Mouse (Mus musculus): Measurements from ENCODE around the gene Thnsl1. TPM values are rescaled to one million over a fixed set of nuclear protein-coding genes. Genes with fewer than 3 reads are reported as not detected.

The Thnsl1 gene
- polyA plus RNA-seq (2012; rRNA removed): 0.85 and 1.2 TPM in 2 replicates

DNA sequence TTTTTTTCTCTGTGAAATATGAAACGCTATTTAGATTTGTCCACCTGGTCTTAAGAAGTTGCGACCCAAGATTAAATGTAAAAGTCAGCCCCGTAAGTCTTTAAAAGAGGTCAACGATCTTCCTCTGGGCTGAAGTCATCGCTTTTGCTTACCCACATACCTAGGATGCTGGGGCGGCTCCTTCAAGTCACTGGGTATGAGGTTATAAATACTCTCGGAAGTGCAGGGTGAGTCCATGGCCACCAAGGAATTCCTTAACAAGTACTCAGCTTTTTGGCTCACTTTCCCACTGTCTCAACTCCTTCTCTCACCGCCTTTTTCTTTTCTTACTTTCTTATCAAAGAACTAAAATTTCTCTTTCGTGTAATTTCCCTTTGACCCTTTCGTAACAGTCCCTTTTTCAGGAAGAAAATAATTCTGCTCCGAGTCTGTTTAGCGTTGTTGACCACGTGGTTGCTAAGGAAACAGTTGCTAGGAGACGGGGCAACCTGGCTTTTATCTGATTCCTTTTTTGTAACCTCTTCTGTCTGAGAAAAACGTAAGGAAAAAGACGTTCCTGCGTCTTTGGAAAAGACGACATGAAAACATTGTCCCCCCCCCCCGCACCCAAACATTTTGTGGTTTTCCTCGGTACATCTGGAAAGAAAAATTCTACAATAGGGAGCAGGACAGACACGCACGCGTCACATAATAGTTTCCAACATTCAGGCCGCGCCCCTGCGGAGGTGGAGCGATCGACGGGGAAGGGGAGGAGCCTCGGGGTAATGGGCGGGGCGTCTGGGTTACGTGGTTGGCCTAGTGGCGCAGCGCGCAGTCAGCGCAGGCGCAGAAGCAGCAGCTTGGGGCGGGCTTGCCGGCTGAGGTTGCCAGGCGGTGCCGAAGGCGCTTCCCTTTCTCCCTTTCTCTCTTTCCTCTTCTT lies at the start of gene Thnsl1, which contains the start of gene Enkur:
TSS of gene Thnsl1 (plus strand) at position 813 of the 919 bp plus-strand sequence.
TSS of gene Enkur (minus strand) at position 454 of the 919 bp plus-strand sequence.
- WGBS: 1% methylated on average over 43 of the region's 43 CpGs
- DNase-seq (ENCODE audit: low read depth in 1 of 2, low spot score in 2 of 2): peak; percentile 93 to 98
- Histone ChIP-seq H3K4me1 (ENCODE audit: control insufficient read depth, insufficient read depth, insufficient read length) (peaks cover 2% of the 10 kb centered on the region; the same call in 1 of the 2 replicates), H3K27me3 (ENCODE audit: control insufficient read depth, insufficient read depth, low read length) (no peaks in the 10 kb centered on the region), H3K27ac (ENCODE audit: insufficient read depth, low read length) (peak within 1 kb of the TSS; percentile 41), H3K36me3 (ENCODE audit: control insufficient read depth, insufficient read depth, low read length) (no peaks in the 10 kb centered on the region), H3K4me3 (ENCODE audit: extremely low read depth, insufficient read depth, insufficient read length) (peak within 1 kb of the TSS; percentile 70)
- peak; percentile 74 for TF ChIP-seq POLR2A (IDR thresholded peaks at IDR 0.05; ENCODE audit: low read depth, low read length)
- TF ChIP-seq CTCF (IDR thresholded peaks at IDR 0.05; ENCODE audit: extremely low read depth, insufficient read depth, insufficient read length, insufficient replicate concordance): no peak

DNA sequence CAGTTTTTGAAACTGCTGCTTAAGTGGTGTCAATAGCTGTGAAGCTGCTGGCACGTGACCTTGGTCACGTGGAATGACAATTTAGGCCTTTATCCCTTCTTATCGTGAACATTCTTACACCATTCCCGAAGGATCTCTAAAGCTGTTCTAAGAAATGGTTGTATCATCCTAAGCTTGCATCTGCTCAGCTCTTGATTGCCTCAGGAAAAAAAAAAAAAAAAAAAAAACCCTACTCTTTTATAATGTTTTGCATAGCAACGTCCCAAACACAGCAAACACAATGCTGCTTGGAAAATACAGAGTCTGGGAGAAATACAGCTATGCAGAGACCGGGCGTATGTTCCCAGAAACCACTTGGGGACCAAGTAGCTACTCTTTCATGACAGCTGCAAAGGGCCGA lies 41.2 kb upstream of the Thnsl1 start:
- WGBS: 81% methylated on average over 8 of the region's 8 CpGs
- H3K4me1 ChIP-seq (ENCODE audit: control insufficient read depth, insufficient read depth, insufficient read length): no peaks in the 10 kb centered on the region
- no peak overlapping the region for H3K27ac ChIP-seq (ENCODE audit: insufficient read depth, low read length)
- TF ChIP-seq CTCF (IDR thresholded peaks at IDR 0.05; ENCODE audit: extremely low read depth, insufficient read depth, insufficient read length, insufficient replicate concordance): no peak
- no peak for TF ChIP-seq POLR2A (IDR thresholded peaks at IDR 0.05; ENCODE audit: low read depth, low read length)
- no peak overlapping the region for H3K4me3 ChIP-seq (ENCODE audit: extremely low read depth, insufficient read depth, insufficient read length)
- no peaks in the 10 kb centered on the region for H3K36me3 ChIP-seq (ENCODE audit: control insufficient read depth, insufficient read depth, low read length)
- no peak for DNase-seq (ENCODE audit: low read depth in 1 of 2, low spot score in 2 of 2)
- no peaks in the 10 kb centered on the region for H3K27me3 ChIP-seq (ENCODE audit: control insufficient read depth, insufficient read depth, low read length)

DNA sequence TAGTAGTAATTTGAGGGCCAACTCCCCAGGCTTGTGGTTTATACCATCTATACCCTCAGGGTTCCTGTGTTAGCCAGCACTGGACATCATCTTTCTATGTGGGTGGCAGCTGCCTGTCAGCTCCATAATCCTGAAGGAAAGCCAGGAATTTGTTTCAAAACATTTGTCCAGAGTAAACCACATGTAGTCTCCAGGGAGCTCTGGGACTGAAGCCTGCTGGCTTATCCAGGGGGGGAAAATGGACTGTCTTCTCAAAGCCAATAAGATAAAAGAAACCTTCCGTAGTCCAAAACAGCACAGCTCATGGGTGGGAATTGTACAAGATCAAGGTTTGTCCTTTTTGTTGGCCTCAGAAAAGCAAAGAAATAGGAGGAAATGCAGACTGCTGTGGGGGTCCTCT lies 37.6 kb upstream of the Thnsl1 start:
- 89% methylated on average over 1 of the region's 1 CpGs for WGBS

DNA sequence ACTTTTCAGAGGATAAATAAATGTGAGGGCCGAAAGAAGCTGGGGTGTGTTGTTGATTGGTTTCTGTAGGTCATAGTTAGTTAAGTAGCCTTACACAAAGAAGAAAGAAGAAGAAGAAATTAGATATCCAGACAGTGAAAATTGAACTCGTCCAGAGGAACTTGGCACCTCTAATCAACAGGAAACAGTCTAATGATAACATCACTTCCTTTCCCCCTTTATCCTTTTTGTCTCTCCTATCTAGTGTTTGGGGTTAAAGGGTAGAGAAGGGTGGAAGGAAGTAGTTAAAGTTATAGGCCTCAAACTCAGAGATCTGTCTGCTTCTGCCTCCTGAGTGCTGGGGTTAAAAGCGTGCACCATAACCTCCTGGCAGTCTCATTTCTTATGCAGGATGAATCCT lies 32.7 kb upstream of the Thnsl1 start:
- H3K27ac ChIP-seq (ENCODE audit: insufficient read depth, low read length): no peak overlapping the region
- no peak overlapping the region for H3K4me3 ChIP-seq (ENCODE audit: extremely low read depth, insufficient read depth, insufficient read length)
- 78% methylated on average over 3 of the region's 3 CpGs for WGBS
- DNase-seq (ENCODE audit: low read depth in 1 of 2, low spot score in 2 of 2): no peak
- H3K36me3 ChIP-seq (ENCODE audit: control insufficient read depth, insufficient read depth, low read length): no peaks in the 10 kb centered on the region
- TF ChIP-seq POLR2A (IDR thresholded peaks at IDR 0.05; ENCODE audit: low read depth, low read length): no peak
- no peak for TF ChIP-seq CTCF (IDR thresholded peaks at IDR 0.05; ENCODE audit: extremely low read depth, insufficient read depth, insufficient read length, insufficient replicate concordance)
- H3K27me3 ChIP-seq (ENCODE audit: control insufficient read depth, insufficient read depth, low read length): no peaks in the 10 kb centered on the region
- no peaks in the 10 kb centered on the region for H3K4me1 ChIP-seq (ENCODE audit: control insufficient read depth, insufficient read depth, insufficient read length)

More for the DNA sequence above, 37.6 kb upstream of the Thnsl1 start:
- no peak for DNase-seq (ENCODE audit: low read depth in 1 of 2, low spot score in 2 of 2)
- Histone ChIP-seq H3K36me3 (ENCODE audit: control insufficient read depth, insufficient read depth, low read length) (no peaks in the 10 kb centered on the region), H3K4me3 (ENCODE audit: extremely low read depth, insufficient read depth, insufficient read length) (no peak overlapping the region), H3K27ac (ENCODE audit: insufficient read depth, low read length) (no peak overlapping the region), H3K4me1 (ENCODE audit: control insufficient read depth, insufficient read depth, insufficient read length) (no peaks in the 10 kb centered on the region), H3K27me3 (ENCODE audit: control insufficient read depth, insufficient read depth, low read length) (no peaks in the 10 kb centered on the region)
- TF ChIP-seq CTCF (IDR thresholded peaks at IDR 0.05; ENCODE audit: extremely low read depth, insufficient read depth, insufficient read length, insufficient replicate concordance) (no peak), POLR2A (IDR thresholded peaks at IDR 0.05; ENCODE audit: low read depth, low read length) (no peak)

DNA sequence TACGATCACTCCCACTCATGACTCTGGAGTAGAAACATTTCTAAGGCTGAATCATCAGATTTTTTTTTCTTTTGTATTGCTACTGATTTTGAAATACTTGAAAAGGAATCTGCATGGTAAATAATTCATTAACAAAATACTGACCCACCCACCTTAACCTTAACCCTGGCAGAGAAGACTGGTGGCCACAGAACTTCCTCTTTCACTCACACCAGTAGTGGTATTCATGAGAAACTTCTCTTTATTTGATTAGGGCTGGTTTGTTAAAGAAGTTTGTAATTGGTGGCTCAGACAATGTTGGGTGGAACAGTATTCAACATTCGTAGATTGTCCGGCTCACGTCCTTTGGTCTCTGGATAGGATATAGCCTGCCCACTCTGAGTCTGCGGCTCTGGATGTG lies 26.4 kb upstream of the Thnsl1 start:
- H3K4me3 ChIP-seq (ENCODE audit: extremely low read depth, insufficient read depth, insufficient read length): no peak overlapping the region
- TF ChIP-seq POLR2A (IDR thresholded peaks at IDR 0.05; ENCODE audit: low read depth, low read length) (no peak), CTCF (IDR thresholded peaks at IDR 0.05; ENCODE audit: extremely low read depth, insufficient read depth, insufficient read length, insufficient replicate concordance) (no peak)
- H3K36me3 ChIP-seq (ENCODE audit: control insufficient read depth, insufficient read depth, low read length): no peaks in the 10 kb centered on the region
- no peak for DNase-seq (ENCODE audit: low read depth in 1 of 2, low spot score in 2 of 2)
- no peaks in the 10 kb centered on the region for H3K4me1 ChIP-seq (ENCODE audit: control insufficient read depth, insufficient read depth, insufficient read length)
- no peaks in the 10 kb centered on the region for H3K27me3 ChIP-seq (ENCODE audit: control insufficient read depth, insufficient read depth, low read length)
- H3K27ac ChIP-seq (ENCODE audit: insufficient read depth, low read length): no peak overlapping the region
- WGBS: 49% methylated on average over 5 of the region's 5 CpGs

DNA sequence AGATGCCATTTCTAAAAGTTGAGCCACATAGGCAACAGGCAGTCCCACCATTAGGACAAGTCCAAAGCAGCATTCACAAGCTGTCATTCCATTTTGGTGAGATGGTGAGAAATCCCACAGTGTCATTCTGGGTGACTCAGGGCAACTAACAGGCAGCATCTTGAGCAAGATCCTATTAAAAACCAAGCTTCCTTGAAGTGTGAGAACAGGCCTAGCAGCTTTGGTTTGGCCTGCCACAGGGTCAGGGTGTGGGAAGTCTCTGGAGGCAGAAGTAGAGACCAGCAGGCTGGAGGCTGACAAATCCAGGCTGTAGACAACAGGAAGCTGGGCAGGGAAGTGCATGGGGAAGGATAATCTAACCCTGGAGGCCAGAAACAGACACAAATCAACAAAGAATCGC lies 22.7 kb upstream of the Thnsl1 start:
- Histone ChIP-seq H3K4me1 (ENCODE audit: control insufficient read depth, insufficient read depth, insufficient read length) (no peaks in the 10 kb centered on the region), H3K27ac (ENCODE audit: insufficient read depth, low read length) (no peak overlapping the region), H3K4me3 (ENCODE audit: extremely low read depth, insufficient read depth, insufficient read length) (no peak overlapping the region), H3K36me3 (ENCODE audit: control insufficient read depth, insufficient read depth, low read length) (no peaks in the 10 kb centered on the region), H3K27me3 (ENCODE audit: control insufficient read depth, insufficient read depth, low read length) (no peaks in the 10 kb centered on the region)
- WGBS: 50% methylated on average over 1 of the region's 1 CpGs
- TF ChIP-seq CTCF (IDR thresholded peaks at IDR 0.05; ENCODE audit: extremely low read depth, insufficient read depth, insufficient read length, insufficient replicate concordance): no peak
- TF ChIP-seq POLR2A (IDR thresholded peaks at IDR 0.05; ENCODE audit: low read depth, low read length): no peak
- DNase-seq (ENCODE audit: low read depth in 1 of 2, low spot score in 2 of 2): no peak

DNA sequence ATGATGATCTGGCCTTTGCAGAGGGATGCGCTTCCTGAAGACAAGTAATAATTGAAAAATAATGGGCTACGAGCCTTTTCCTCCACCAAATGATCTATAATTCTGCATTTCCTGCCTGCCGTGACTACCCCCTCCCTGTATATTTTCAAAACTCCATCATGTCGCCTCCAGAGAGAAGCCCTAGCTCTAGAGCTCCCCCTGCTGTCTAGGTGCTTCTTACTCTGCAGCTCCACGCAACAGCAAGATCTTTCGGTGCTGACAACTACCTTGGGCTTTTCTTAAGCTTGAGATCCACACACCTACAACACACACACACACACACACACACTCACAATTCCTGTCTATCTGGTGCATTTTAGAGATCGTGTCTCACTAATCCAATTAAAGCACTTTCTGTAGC lies 17.9 kb upstream of the Thnsl1 start:
- TF ChIP-seq POLR2A (IDR thresholded peaks at IDR 0.05; ENCODE audit: low read depth, low read length): no peak
- TF ChIP-seq CTCF (IDR thresholded peaks at IDR 0.05; ENCODE audit: extremely low read depth, insufficient read depth, insufficient read length, insufficient replicate concordance): peak; percentile 56; the same call in 1 of the 2 replicates
- Histone ChIP-seq H3K36me3 (ENCODE audit: control insufficient read depth, insufficient read depth, low read length) (no peaks in the 10 kb centered on the region), H3K27me3 (ENCODE audit: control insufficient read depth, insufficient read depth, low read length) (no peaks in the 10 kb centered on the region), H3K4me3 (ENCODE audit: extremely low read depth, insufficient read depth, insufficient read length) (no peak overlapping the region), H3K27ac (ENCODE audit: insufficient read depth, low read length) (no peak overlapping the region), H3K4me1 (ENCODE audit: control insufficient read depth, insufficient read depth, insufficient read length) (no peaks in the 10 kb centered on the region)
- WGBS: 48% methylated on average over 7 of the region's 7 CpGs
- DNase-seq (ENCODE audit: low read depth in 1 of 2, low spot score in 2 of 2): peak; percentile 36 to 53
